ENCODE assay signal across 8 mouse cellular contexts in genomic region chr3:69319061-69319720, GRCm38 (mm10). TPM values are rescaled to one million over a fixed set of nuclear protein-coding genes. Genes with fewer than 3 reads are reported as not detected.
DNase-seq lines count a peak whose midpoint lies in the region; ATAC-seq and TF ChIP-seq lines count a peak whose summit lies in the region.

No protein-coding gene starts in this region.

- H3K4me1 ChIP-seq in forebrain, postnatal 0 days (ENCODE audit: insufficient read depth), result peaks cover 10% of the 10 kb centered on the region
- H3K4me1 ChIP-seq in liver, postnatal 0 days (ENCODE audit: insufficient read depth), result peaks cover 16% of the 10 kb centered on the region

- H3K9me3 ChIP-seq in forebrain, postnatal 0 days (ENCODE audit: low read length), result no peaks in the 10 kb centered on the region
- H3K9me3 ChIP-seq in liver, postnatal 0 days (ENCODE audit: low read length), result no peaks in the 10 kb centered on the region

- TF ChIP-seq CTCF in forebrain, postnatal 0 days (IDR thresholded peaks at IDR 0.05; ENCODE audit: low read depth), result no peak
- TF ChIP-seq CTCF in liver, postnatal 0 days (IDR thresholded peaks at IDR 0.05; ENCODE audit: low read depth), result no peak

- H3K4me3 ChIP-seq in forebrain, postnatal 0 days (ENCODE audit: low read depth, low read length), result peak overlapping the region; percentile 92
- H3K4me3 ChIP-seq in liver, postnatal 0 days (ENCODE audit: low read depth, low read length), result peak overlapping the region; percentile 65

- WGBS in forebrain, postnatal 0 days, result 76% methylated on average over 6 of the region's 6 CpGs
- 49% methylated on average over 6 of the region's 6 CpGs for WGBS in liver, postnatal 0 days (ENCODE audit: insufficient replicate concordance)

- no peak overlapping the region for H3K27ac ChIP-seq in forebrain, postnatal 0 days (ENCODE audit: low read depth, low read length)
- H3K27ac ChIP-seq in liver, postnatal 0 days (ENCODE audit: low read depth), result peak overlapping the region; percentile 88

- peak; percentile 19 for DNase-seq in heart, adult 11 months
- DNase-seq in heart, postnatal 4 days, result no peak
- DNase-seq in NIH3T3 (ENCODE audit: low read depth), result peak; percentile 14
- no peak for DNase-seq in forebrain, postnatal 0 days
- no peak for DNase-seq in liver, postnatal 0 days
- DNase-seq in gastrocnemius, postnatal 4 days (ENCODE audit: low spot score in 2 of 2), result no peak
- no peak for DNase-seq in testis, postnatal 10 days (ENCODE audit: low spot score)

- peak overlapping the region; percentile 92 for H3K4me2 ChIP-seq in forebrain, postnatal 0 days (ENCODE audit: low read depth)
- H3K4me2 ChIP-seq in liver, postnatal 0 days (ENCODE audit: low read depth, low read length), result peak overlapping the region; percentile 93

- no peaks in the 10 kb centered on the region for H3K36me3 ChIP-seq in forebrain, postnatal 0 days (ENCODE audit: insufficient read depth)
- H3K36me3 ChIP-seq in liver, postnatal 0 days (replicated peaks; ENCODE audit: insufficient read depth, low read length), result no peaks in the 10 kb centered on the region

- no peaks in the 10 kb centered on the region for H3K27me3 ChIP-seq in forebrain, postnatal 0 days (ENCODE audit: insufficient read depth, low read length)
- H3K27me3 ChIP-seq in liver, postnatal 0 days (ENCODE audit: insufficient read depth, low read length), result 0 out of 2 replicates have a peak, but pooled peaks cover 5% of the 10 kb centered on the region

- H3K9ac ChIP-seq in forebrain, postnatal 0 days, result peak overlapping the region; percentile 87
- peak overlapping the region; percentile 91 for H3K9ac ChIP-seq in liver, postnatal 0 days (replicated peaks)

- ATAC-seq in forebrain, postnatal 0 days, result no peak
- ATAC-seq in liver, postnatal 0 days, result peak; percentile 41
- ATAC-seq in megakaryocyte, adult 5-6 weeks (ENCODE audit: poor library complexity, severe bottlenecking), result no peak

- peak; percentile 88 for TF ChIP-seq EP300 in liver, postnatal 0 days (IDR thresholded peaks at IDR 0.05; ENCODE audit: low read depth)

RNA-seq across cellular contexts. Expression of gene Ppm1l, which starts 2.5 kb away (rescaled TPM):
- 10 to 100 TPM; 23.0 to 26.1 TPM for total RNA-seq in heart, postnatal 4 days (2021)
- 21.6 and 27.6 TPM in 2 replicates for total RNA-seq in forebrain, postnatal 0 days (2014; rRNA removed)
- 13.2 and 19.2 TPM in 2 replicates for polyA plus RNA-seq in forebrain, postnatal 0 days (2015; fragmentation: Nextera tagmentation; extraction: Ambion mirVana)
- polyA plus RNA-seq in liver, postnatal 0 days (2015; fragmentation: Nextera tagmentation; extraction: Ambion mirVana), result 2.4 and 2.8 TPM in 2 replicates
- 0.58 and 0.62 TPM in 2 replicates for total RNA-seq in megakaryocyte, adult 5-6 weeks (2015)
- 0.77 and 1.3 TPM in 2 replicates for total RNA-seq in megakaryocyte, adult 5-6 weeks (2017)
- 10 to 100 TPM; 31.5 to 39.7 TPM for total RNA-seq in gastrocnemius, postnatal 4 days (2021)

Comparison
In these comparisons a context has a peak if more than half of its experiments do, and no peak if none do; other contexts are left out.
1. DNase-seq: peak in heart, adult 11 months (single experiment) and NIH3T3 (single experiment); none in heart, postnatal 4 days (single experiment), forebrain, postnatal 0 days (single experiment), liver, postnatal 0 days (single experiment), gastrocnemius, postnatal 4 days (0 of 2) and testis, postnatal 10 days (single experiment).
2. RNA of gene Ppm1l, which starts 2.5 kb away (total RNA-seq): 31.5 to 39.7 TPM in gastrocnemius, postnatal 4 days, 21.6 to 27.6 TPM in forebrain, postnatal 0 days and 23.0 to 26.1 TPM in heart, postnatal 4 days; 0.58 to 1.3 TPM in megakaryocyte, adult 5-6 weeks; every median in the first group is over 10 times any median in the second.